Mouse (Mus musculus): ENCODE data around the gene Zswim2. TPM values are rescaled to one million over a fixed set of nuclear protein-coding genes. Genes with fewer than 3 reads are reported as not detected.
A peak's percentile ranks its signal among the peaks of the same experiment; 100 is the strongest.
"Not testable (repeated sequence)": the region's sequence is repeated elsewhere in the genome, so short reads cannot be mapped to it uniquely, and the experiment has no call there.

Zswim2 gene
- polyA plus RNA-seq (2014; fragmentation: Nextera tagmentation; extraction: Ambion mirVana), result not detected in 2 replicates

GRCm38 (mm10) chr2:83940931-83941361 lies at the start of gene Zswim2:
Gene Zswim2, minus strand, starts transcription at chr2:83941228.
- Histone ChIP-seq H3K27ac (ENCODE audit: low read depth) (no peak within 1 kb of the TSS), H3K9ac (ENCODE audit: low read length) (no peak within 1 kb of the TSS), H3K9me3 (ENCODE audit: control insufficient read depth, low read length) (no peaks in the 10 kb centered on the region), H3K36me3 (ENCODE audit: control insufficient read depth, insufficient read depth, low read length) (no peaks in the 10 kb centered on the region), H3K4me1 (replicated peaks; ENCODE audit: control insufficient read depth, insufficient read depth, low read length) (no peaks in the 10 kb centered on the region), H3K27me3 (replicated peaks; ENCODE audit: control insufficient read depth, insufficient read depth, low read length) (no peaks in the 10 kb centered on the region), H3K4me3 (ENCODE audit: low read depth, low read length) (peak within 1 kb of the TSS; percentile 16; the same call in 1 of the 2 replicates), H3K4me2 (ENCODE audit: low read length) (peak within 1 kb of the TSS; percentile 39)
- DNase-seq (ENCODE audit: low spot score) (peak; percentile 74), ATAC-seq (replicated peaks; ENCODE audit: low FRiP score, low TSS enrichment, low read depth) (peak; percentile 47)
- 2% methylated on average over 20 of the region's 20 CpGs for WGBS

GRCm38 (mm10) chr2:83990253-83990652 lies 49.2 kb upstream of the Zswim2 start, which contains the start of gene Gm13691:
Gene Gm13691, plus strand, starts transcription at chr2:83990553.
- not testable (repeated sequence) for H3K27ac ChIP-seq (ENCODE audit: low read depth); H3K9ac ChIP-seq (ENCODE audit: low read length); H3K36me3 ChIP-seq (ENCODE audit: control insufficient read depth, insufficient read depth, low read length); H3K4me3 ChIP-seq (ENCODE audit: low read depth, low read length); H3K4me2 ChIP-seq (ENCODE audit: low read length); H3K27me3 ChIP-seq (replicated peaks; ENCODE audit: control insufficient read depth, insufficient read depth, low read length); DNase-seq (ENCODE audit: low spot score); ATAC-seq (replicated peaks; ENCODE audit: low FRiP score, low TSS enrichment, low read depth); H3K9me3 ChIP-seq (ENCODE audit: control insufficient read depth, low read length); H3K4me1 ChIP-seq (replicated peaks; ENCODE audit: control insufficient read depth, insufficient read depth, low read length)
- no CpG with 5 or more reads among the region's 6 CpGs for WGBS

GRCm38 (mm10) chr2:83984443-83984842 lies 43.4 kb upstream of the Zswim2 start, which contains the start of gene Gm13697:
Gene Gm13697, plus strand, starts transcription at chr2:83984743.
- not testable (repeated sequence) for H3K27ac ChIP-seq (ENCODE audit: low read depth); H3K4me2 ChIP-seq (ENCODE audit: low read length); ATAC-seq (replicated peaks; ENCODE audit: low FRiP score, low TSS enrichment, low read depth); H3K4me1 ChIP-seq (replicated peaks; ENCODE audit: control insufficient read depth, insufficient read depth, low read length); H3K27me3 ChIP-seq (replicated peaks; ENCODE audit: control insufficient read depth, insufficient read depth, low read length); H3K9ac ChIP-seq (ENCODE audit: low read length); H3K4me3 ChIP-seq (ENCODE audit: low read depth, low read length); H3K9me3 ChIP-seq (ENCODE audit: control insufficient read depth, low read length); DNase-seq (ENCODE audit: low spot score); H3K36me3 ChIP-seq (ENCODE audit: control insufficient read depth, insufficient read depth, low read length)
- WGBS, result no CpG with 5 or more reads among the region's 6 CpGs

DNA sequence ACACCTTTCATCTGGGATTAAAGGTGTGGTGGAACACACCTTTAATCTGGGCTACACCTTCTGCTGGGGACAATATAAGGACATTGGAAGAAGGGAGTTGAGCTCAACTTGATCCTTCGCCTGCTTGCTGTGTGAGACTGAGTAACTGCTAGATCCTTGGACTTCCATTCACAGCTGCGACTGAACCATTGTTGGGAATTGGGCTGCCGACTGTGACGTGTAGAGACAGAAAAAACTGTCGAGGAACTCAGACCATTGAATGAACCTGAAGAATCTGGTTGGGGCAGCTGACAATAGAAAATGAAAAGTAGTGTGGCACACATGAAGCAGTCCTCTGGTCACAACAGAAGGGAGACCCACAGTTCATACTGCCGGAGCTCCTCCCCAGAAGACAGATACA lies 37.6 kb upstream of the Zswim2 start, which contains the start of gene Gm13694:
Gene Gm13694 (plus strand): TSS at position 301 of the 400 bp plus-strand sequence.
- not testable (repeated sequence) for H3K4me1 ChIP-seq (replicated peaks; ENCODE audit: control insufficient read depth, insufficient read depth, low read length); ATAC-seq (replicated peaks; ENCODE audit: low FRiP score, low TSS enrichment, low read depth); H3K27me3 ChIP-seq (replicated peaks; ENCODE audit: control insufficient read depth, insufficient read depth, low read length); H3K36me3 ChIP-seq (ENCODE audit: control insufficient read depth, insufficient read depth, low read length); H3K9ac ChIP-seq (ENCODE audit: low read length); H3K27ac ChIP-seq (ENCODE audit: low read depth); DNase-seq (ENCODE audit: low spot score); H3K4me2 ChIP-seq (ENCODE audit: low read length); H3K4me3 ChIP-seq (ENCODE audit: low read depth, low read length); H3K9me3 ChIP-seq (ENCODE audit: control insufficient read depth, low read length)
- no CpG with 5 or more reads among the region's 6 CpGs for WGBS

DNA sequence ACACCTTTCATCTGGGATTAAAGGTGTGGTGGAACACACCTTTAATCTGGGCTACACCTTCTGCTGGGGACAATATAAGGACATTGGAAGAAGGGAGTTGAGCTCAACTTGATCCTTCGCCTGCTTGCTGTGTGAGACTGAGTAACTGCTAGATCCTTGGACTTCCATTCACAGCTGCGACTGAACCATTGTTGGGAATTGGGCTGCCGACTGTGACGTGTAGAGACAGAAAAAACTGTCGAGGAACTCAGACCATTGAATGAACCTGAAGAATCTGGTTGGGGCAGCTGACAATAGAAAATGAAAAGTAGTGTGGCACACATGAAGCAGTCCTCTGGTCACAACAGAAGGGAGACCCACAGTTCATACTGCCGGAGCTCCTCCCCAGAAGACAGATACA lies 31.8 kb upstream of the Zswim2 start, which contains the start of gene Gm13696:
Gene Gm13696 (plus strand): TSS at position 301 of the 400 bp plus-strand sequence.
- H3K4me1 ChIP-seq (replicated peaks; ENCODE audit: control insufficient read depth, insufficient read depth, low read length); H3K4me2 ChIP-seq (ENCODE audit: low read length); H3K9ac ChIP-seq (ENCODE audit: low read length); H3K9me3 ChIP-seq (ENCODE audit: control insufficient read depth, low read length); H3K27me3 ChIP-seq (replicated peaks; ENCODE audit: control insufficient read depth, insufficient read depth, low read length); H3K36me3 ChIP-seq (ENCODE audit: control insufficient read depth, insufficient read depth, low read length); ATAC-seq (replicated peaks; ENCODE audit: low FRiP score, low TSS enrichment, low read depth); DNase-seq (ENCODE audit: low spot score); H3K27ac ChIP-seq (ENCODE audit: low read depth); H3K4me3 ChIP-seq (ENCODE audit: low read depth, low read length): not testable (repeated sequence)
- no CpG with 5 or more reads among the region's 6 CpGs for WGBS

GRCm38 (mm10) chr2:83967013-83967412 lies 26.0 kb upstream of the Zswim2 start, which contains the start of gene Gm13695:
Gene Gm13695, plus strand, starts transcription at chr2:83967313.
- not testable (repeated sequence) for DNase-seq (ENCODE audit: low spot score); H3K4me1 ChIP-seq (replicated peaks; ENCODE audit: control insufficient read depth, insufficient read depth, low read length); H3K27me3 ChIP-seq (replicated peaks; ENCODE audit: control insufficient read depth, insufficient read depth, low read length); H3K36me3 ChIP-seq (ENCODE audit: control insufficient read depth, insufficient read depth, low read length); H3K27ac ChIP-seq (ENCODE audit: low read depth); H3K4me3 ChIP-seq (ENCODE audit: low read depth, low read length); H3K9ac ChIP-seq (ENCODE audit: low read length); H3K9me3 ChIP-seq (ENCODE audit: control insufficient read depth, low read length); H3K4me2 ChIP-seq (ENCODE audit: low read length); ATAC-seq (replicated peaks; ENCODE audit: low FRiP score, low TSS enrichment, low read depth)
- WGBS, result no CpG with 5 or more reads among the region's 6 CpGs

GRCm38 (mm10) chr2:83961203-83961602 lies 20.2 kb upstream of the Zswim2 start, which contains the start of gene Gm13693:
Gene Gm13693, plus strand, starts transcription at chr2:83961503.
- no CpG with 5 or more reads among the region's 6 CpGs for WGBS
- DNase-seq (ENCODE audit: low spot score); H3K4me2 ChIP-seq (ENCODE audit: low read length); H3K9ac ChIP-seq (ENCODE audit: low read length); H3K27ac ChIP-seq (ENCODE audit: low read depth); H3K4me1 ChIP-seq (replicated peaks; ENCODE audit: control insufficient read depth, insufficient read depth, low read length); H3K27me3 ChIP-seq (replicated peaks; ENCODE audit: control insufficient read depth, insufficient read depth, low read length); ATAC-seq (replicated peaks; ENCODE audit: low FRiP score, low TSS enrichment, low read depth); H3K9me3 ChIP-seq (ENCODE audit: control insufficient read depth, low read length); H3K36me3 ChIP-seq (ENCODE audit: control insufficient read depth, insufficient read depth, low read length); H3K4me3 ChIP-seq (ENCODE audit: low read depth, low read length): not testable (repeated sequence)

DNA sequence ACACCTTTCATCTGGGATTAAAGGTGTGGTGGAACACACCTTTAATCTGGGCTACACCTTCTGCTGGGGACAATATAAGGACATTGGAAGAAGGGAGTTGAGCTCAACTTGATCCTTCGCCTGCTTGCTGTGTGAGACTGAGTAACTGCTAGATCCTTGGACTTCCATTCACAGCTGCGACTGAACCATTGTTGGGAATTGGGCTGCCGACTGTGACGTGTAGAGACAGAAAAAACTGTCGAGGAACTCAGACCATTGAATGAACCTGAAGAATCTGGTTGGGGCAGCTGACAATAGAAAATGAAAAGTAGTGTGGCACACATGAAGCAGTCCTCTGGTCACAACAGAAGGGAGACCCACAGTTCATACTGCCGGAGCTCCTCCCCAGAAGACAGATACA lies 14.4 kb upstream of the Zswim2 start, which contains the start of gene Gm13698:
Gene Gm13698 (plus strand): TSS at position 301 of the 400 bp plus-strand sequence.
- no CpG with 5 or more reads among the region's 6 CpGs for WGBS
- not testable (repeated sequence) for H3K9me3 ChIP-seq (ENCODE audit: control insufficient read depth, low read length); H3K27me3 ChIP-seq (replicated peaks; ENCODE audit: control insufficient read depth, insufficient read depth, low read length)

GRCm38 (mm10) chr2:83941792-83942191 lies 764 bp upstream of the Zswim2 start:
- DNase-seq (ENCODE audit: low spot score) (no peak), ATAC-seq (replicated peaks; ENCODE audit: low FRiP score, low TSS enrichment, low read depth) (no peak)
- Histone ChIP-seq H3K36me3 (ENCODE audit: control insufficient read depth, insufficient read depth, low read length) (no peaks in the 10 kb centered on the region), H3K4me3 (ENCODE audit: low read depth, low read length) (no peak overlapping the region), H3K27ac (ENCODE audit: low read depth) (no peak overlapping the region), H3K9ac (ENCODE audit: low read length) (no peak overlapping the region), H3K27me3 (replicated peaks; ENCODE audit: control insufficient read depth, insufficient read depth, low read length) (no peaks in the 10 kb centered on the region), H3K4me2 (ENCODE audit: low read length) (no peak overlapping the region), H3K4me1 (replicated peaks; ENCODE audit: control insufficient read depth, insufficient read depth, low read length) (no peaks in the 10 kb centered on the region), H3K9me3 (ENCODE audit: control insufficient read depth, low read length) (no peaks in the 10 kb centered on the region)
- 73% methylated on average over 4 of the region's 4 CpGs for WGBS

More for the DNA sequence above, 14.4 kb upstream of the Zswim2 start, which contains the start of gene Gm13698:
- not testable (repeated sequence) for H3K27ac ChIP-seq (ENCODE audit: low read depth); DNase-seq (ENCODE audit: low spot score); H3K9ac ChIP-seq (ENCODE audit: low read length); H3K4me3 ChIP-seq (ENCODE audit: low read depth, low read length); ATAC-seq (replicated peaks; ENCODE audit: low FRiP score, low TSS enrichment, low read depth); H3K4me2 ChIP-seq (ENCODE audit: low read length); H3K36me3 ChIP-seq (ENCODE audit: control insufficient read depth, insufficient read depth, low read length); H3K4me1 ChIP-seq (replicated peaks; ENCODE audit: control insufficient read depth, insufficient read depth, low read length)

Data from intestine, embryonic 14.5 days (tissue).